Mouse (Mus musculus) hindbrain, embryonic 12.5 days (tissue): ENCODE results near the gene Cops8. TPM values are rescaled to one million over a fixed set of nuclear protein-coding genes. Genes with fewer than 3 reads are reported as not detected.

Experiments used
- ATAC-seq: fragments of 200-750 bp; cut with Nextera tagmentation; 2 replicates; pipeline ENCODE4 v1.8.0; 2017; ENCODE audit warnings: moderate TSS enrichment; ENCODE audit not compliant: low FRiP score
- H3K27ac ChIP-seq: fragments of 300-500 bp; sonication (generic); 2 replicates; pipeline ENCODE4 v1.5.1; 2016; ENCODE audit warnings: mild to moderate bottlenecking
- H3K27me3 ChIP-seq: fragments of 300-500 bp; sonication (generic); 2 replicates; pipeline ENCODE4 v1.6.1; 2016; ENCODE audit warnings: mild to moderate bottlenecking
- H3K36me3 ChIP-seq: fragments of 300-500 bp; sonication (generic); 2 replicates; pipeline ENCODE4 v1.6.1; 2016; ENCODE audit warnings: mild to moderate bottlenecking
- H3K4me1 ChIP-seq: fragments of 300-500 bp; sonication (generic); 2 replicates; pipeline ENCODE4 v1.6.1; 2016
- H3K4me2 ChIP-seq: fragments of 300-500 bp; sonication (generic); replicated peaks from 2 replicates; pipeline ENCODE4 v1.6.1; 2016; ENCODE audit warnings: mild to moderate bottlenecking
- H3K4me3 ChIP-seq: fragments of 300-500 bp; sonication (generic); 2 replicates; pipeline ENCODE4 v1.5.1; 2016; ENCODE audit warnings: mild to moderate bottlenecking
- H3K9ac ChIP-seq: fragments of 300-500 bp; sonication (generic); 2 replicates; pipeline ENCODE4 v1.6.1; 2016; ENCODE audit warnings: mild to moderate bottlenecking, moderate library complexity
- H3K9me3 ChIP-seq: fragments of 300-500 bp; sonication (generic); replicated peaks from 2 replicates; pipeline ENCODE4 v1.6.1; 2016; ENCODE audit warnings: mild to moderate bottlenecking
- WGBS: fragments of 180-500 bp; shearing (Covaris S2); methylation state at CpG from one replicate; pipeline ENCODE4 v1.1.7; 2016; 5-methylcytosine and 5-hydroxymethylcytosine counted together
- polyA plus RNA-seq: library from polyadenylated mRNA; unstranded; fragments of >200 nt; fragmentation: Nextera tagmentation; extraction: Ambion mirVana; gene quantifications from 2 replicates; pipeline ENCODE4 v1.2.1, GENCODE M21; 2016

The Cops8 gene
- polyA plus RNA-seq, 1 experiment from 2014 or later, result 182 TPM

- Histone ChIP-seq H3K27me3 (peaks cover 25% of the 10 kb centered on the region), H3K4me1 (0 out of 2 replicates have a peak, but pooled peaks cover 6% of the 10 kb centered on the region), H3K4me3 (no peak overlapping the region), H3K4me2 (no peak overlapping the region), H3K9ac (no peak overlapping the region), H3K27ac (no peak overlapping the region), H3K36me3 (no peaks in the 10 kb centered on the region), H3K9me3 (no peaks in the 10 kb centered on the region)
- 26% methylated on average over 6 of the region's 6 CpGs for WGBS
- ATAC-seq, result no peak
Observed at GRCm38 (mm10) chr1:90592784-90593183, 10.0 kb upstream of the Cops8 start.

DNA sequence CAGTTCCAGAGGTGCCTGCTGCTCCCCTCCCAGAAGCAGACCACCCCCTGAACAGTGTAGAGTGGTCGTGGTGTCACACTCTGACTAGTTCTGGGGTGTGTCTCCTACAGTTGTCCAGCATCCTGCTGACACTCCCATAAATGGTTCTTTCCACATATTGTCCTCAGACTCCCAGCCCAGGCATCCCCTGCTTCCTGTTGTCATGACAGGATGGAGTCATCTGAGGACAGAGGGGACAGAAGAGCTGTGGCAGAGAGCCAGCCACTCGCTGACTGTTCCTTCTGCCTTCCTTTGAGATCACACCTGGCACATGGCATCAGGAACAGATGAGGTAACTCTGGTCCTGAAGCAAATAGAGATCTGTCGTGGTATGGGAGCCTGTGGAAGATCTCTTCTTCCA lies 3.6 kb upstream of the Cops8 start:
- Histone ChIP-seq H3K36me3 (no peaks in the 10 kb centered on the region), H3K4me2 (no peak overlapping the region), H3K9ac (no peak overlapping the region), H3K27me3 (peaks cover 16% of the 10 kb centered on the region), H3K4me3 (no peak overlapping the region), H3K4me1 (peaks cover 7% of the 10 kb centered on the region), H3K9me3 (no peaks in the 10 kb centered on the region), H3K27ac (no peak overlapping the region)
- no peak for ATAC-seq
- 57% methylated on average over 3 of the region's 3 CpGs for WGBS

- no peak overlapping the region for H3K4me3 ChIP-seq
- ATAC-seq, result no peak
- H3K9ac ChIP-seq, result no peak overlapping the region
- H3K36me3 ChIP-seq, result peaks cover 8% of the 10 kb centered on the region; the same call in 1 of the 2 replicates
- 77% methylated on average over 3 of the region's 3 CpGs for WGBS
- H3K4me1 ChIP-seq, result peaks cover 12% of the 10 kb centered on the region
- no peak overlapping the region for H3K4me2 ChIP-seq
- H3K9me3 ChIP-seq, result no peaks in the 10 kb centered on the region
- H3K27ac ChIP-seq, result no peak overlapping the region
- H3K27me3 ChIP-seq, result peaks cover 13% of the 10 kb centered on the region
Observed at GRCm38 (mm10) chr1:90601096-90601495, 1.7 kb upstream of the Cops8 start.

GRCm38 (mm10) chr1:90603561-90603887 lies 743 bp downstream of the Cops8 start:
- Histone ChIP-seq H3K27ac (peak overlapping the region; percentile 66), H3K9me3 (no peaks in the 10 kb centered on the region), H3K27me3 (peaks cover 10% of the 10 kb centered on the region), H3K4me1 (peaks cover 12% of the 10 kb centered on the region), H3K36me3 (peaks cover 30% of the 10 kb centered on the region), H3K9ac (peak overlapping the region; percentile 89), H3K4me3 (peak overlapping the region; percentile 93), H3K4me2 (peak overlapping the region; percentile 62)
- ATAC-seq, result peak; percentile 80
- 1% methylated on average over 26 of the region's 26 CpGs for WGBS

DNA sequence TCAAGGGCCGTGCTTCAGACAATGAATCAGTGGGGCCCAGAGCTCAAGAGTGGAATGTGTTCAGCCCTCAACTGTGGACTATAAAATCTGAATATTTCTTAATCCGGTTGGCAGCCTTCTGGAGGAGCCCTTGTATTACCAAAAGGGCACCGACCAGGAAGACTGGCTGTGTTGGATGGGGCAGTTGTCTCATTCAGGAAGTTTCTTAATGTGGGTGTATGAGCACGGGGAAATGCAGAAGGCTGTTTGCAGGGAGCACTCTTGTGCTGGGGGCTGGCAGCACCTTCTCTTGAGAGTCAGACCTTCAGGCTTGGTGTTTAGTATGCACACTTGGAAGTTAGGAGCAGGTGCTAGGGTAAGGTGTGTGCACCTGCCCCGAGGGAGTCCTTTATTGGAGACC lies 6.6 kb downstream of the Cops8 start:
- Histone ChIP-seq H3K27ac (no peak overlapping the region), H3K4me1 (peaks cover 4% of the 10 kb centered on the region), H3K9me3 (no peaks in the 10 kb centered on the region), H3K4me2 (no peak overlapping the region), H3K36me3 (peaks cover 85% of the 10 kb centered on the region), H3K9ac (no peak overlapping the region), H3K4me3 (no peak overlapping the region), H3K27me3 (no peaks in the 10 kb centered on the region)
- no peak for ATAC-seq
- WGBS, result 93% methylated on average over 5 of the region's 5 CpGs

DNA sequence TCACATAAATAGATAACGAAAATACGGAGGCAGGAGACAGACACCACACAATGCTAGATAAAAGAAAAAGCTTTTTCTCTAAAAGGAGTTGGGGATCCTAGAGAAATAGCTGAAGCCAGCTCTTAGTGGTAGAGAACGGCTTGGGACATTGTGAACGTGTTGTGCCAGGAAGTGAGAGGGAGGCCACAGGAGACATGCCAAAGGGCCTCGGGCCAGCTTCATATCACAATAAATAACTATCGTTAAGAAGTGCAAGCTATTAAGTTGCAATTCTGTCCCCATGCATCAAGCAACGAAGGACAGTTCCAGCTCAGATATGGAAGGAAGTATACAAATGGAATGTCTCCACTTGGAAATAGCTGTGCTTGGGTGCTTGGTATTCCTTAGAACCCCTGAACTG lies 14.5 kb downstream of the Cops8 start:
- WGBS, result 93% methylated on average over 7 of the region's 7 CpGs
- Histone ChIP-seq H3K27ac (no peak overlapping the region), H3K4me3 (no peak overlapping the region), H3K4me1 (no peaks in the 10 kb centered on the region), H3K36me3 (peaks cover 25% of the 10 kb centered on the region), H3K27me3 (no peaks in the 10 kb centered on the region), H3K4me2 (no peak overlapping the region), H3K9ac (no peak overlapping the region), H3K9me3 (no peaks in the 10 kb centered on the region)
- ATAC-seq, result no peak

DNA sequence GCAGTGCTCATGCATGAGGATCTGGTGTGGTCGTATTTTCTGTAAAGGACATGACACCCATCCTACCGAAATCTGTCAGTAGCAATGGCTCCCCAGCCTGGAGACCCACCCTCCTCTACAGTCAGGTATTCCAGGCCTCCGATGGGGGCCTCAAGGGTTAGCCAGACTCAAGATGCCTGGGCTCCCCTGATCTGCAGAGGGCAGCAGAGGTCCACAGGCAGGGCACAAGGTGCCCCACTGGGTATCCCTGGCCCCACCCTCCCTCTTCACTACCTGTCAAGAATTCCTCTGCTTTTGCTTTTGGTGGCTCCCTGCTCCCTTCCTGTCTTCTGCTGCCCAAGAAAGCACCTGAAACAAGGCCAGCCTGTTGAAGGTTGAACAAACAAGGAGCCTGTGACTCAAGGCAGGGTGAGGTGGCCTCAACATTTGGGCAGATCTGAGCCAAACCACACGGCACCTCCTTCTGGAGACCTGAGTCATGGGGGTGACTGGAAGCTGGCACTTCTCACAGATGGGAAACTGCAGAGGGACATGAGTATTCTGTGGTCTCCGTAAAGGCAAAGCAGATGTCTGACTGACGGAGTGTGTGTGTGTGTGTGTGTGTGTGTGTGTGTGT lies 30.7 kb downstream of the Cops8 start:
- Histone ChIP-seq H3K4me3 (no peak overlapping the region), H3K4me1 (no peaks in the 10 kb centered on the region), H3K9me3 (no peaks in the 10 kb centered on the region), H3K27ac (no peak overlapping the region), H3K36me3 (no peaks in the 10 kb centered on the region), H3K9ac (no peak overlapping the region), H3K27me3 (no peaks in the 10 kb centered on the region), H3K4me2 (no peak overlapping the region)
- ATAC-seq, result no peak
- WGBS, result 77% methylated on average over 6 of the region's 6 CpGs

- Histone ChIP-seq H3K9me3 (no peaks in the 10 kb centered on the region), H3K36me3 (no peaks in the 10 kb centered on the region), H3K4me1 (no peaks in the 10 kb centered on the region), H3K27ac (no peak overlapping the region), H3K4me3 (no peak overlapping the region), H3K4me2 (no peak overlapping the region), H3K9ac (no peak overlapping the region), H3K27me3 (no peaks in the 10 kb centered on the region)
- no peak for ATAC-seq
- 65% methylated on average over 3 of the region's 3 CpGs for WGBS
Observed at GRCm38 (mm10) chr1:90634205-90634745, 31.5 kb downstream of the Cops8 start.

GRCm38 (mm10) chr1:90638335-90638734 lies 35.6 kb downstream of the Cops8 start:
- no peaks in the 10 kb centered on the region for H3K4me1 ChIP-seq
- H3K27me3 ChIP-seq, result no peaks in the 10 kb centered on the region
- H3K36me3 ChIP-seq, result no peaks in the 10 kb centered on the region
- H3K27ac ChIP-seq, result no peak overlapping the region
- H3K9me3 ChIP-seq, result no peaks in the 10 kb centered on the region
- H3K4me3 ChIP-seq, result no peak overlapping the region
- 68% methylated on average over 7 of the region's 7 CpGs for WGBS
- no peak overlapping the region for H3K9ac ChIP-seq
- no peak overlapping the region for H3K4me2 ChIP-seq
- ATAC-seq, result no peak

DNA sequence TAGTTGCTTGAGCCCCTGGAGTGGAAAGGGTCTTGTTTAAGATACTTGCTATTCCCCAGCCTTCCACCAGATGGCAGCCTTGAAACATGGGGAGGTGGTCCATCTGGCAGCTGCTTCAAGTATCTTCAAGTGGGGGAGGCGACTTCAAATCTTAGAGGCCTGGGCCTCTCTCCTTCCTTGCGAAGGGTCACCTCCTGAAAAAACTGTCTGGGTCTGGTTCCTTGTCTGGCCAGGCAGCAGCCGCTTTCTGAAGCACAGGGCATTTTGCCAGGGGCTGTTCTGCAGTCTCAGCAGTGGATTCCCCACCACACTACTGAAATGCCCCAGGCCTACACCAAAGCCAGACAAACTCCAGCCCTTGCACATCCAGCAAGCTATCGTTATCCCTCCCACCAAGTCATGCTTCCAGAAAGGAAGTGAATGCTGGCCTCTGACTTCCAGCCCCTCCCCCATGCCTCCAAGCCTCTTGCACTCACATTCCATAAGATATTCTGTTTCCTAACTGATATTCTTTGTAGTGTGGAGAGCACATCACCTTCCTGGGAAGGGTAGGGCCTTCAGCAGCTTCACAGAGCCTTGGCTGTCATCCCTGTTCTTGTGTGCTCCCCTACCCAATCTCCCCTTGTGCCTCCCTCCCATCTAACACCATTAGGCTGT lies 48.1 kb downstream of the Cops8 start:
- H3K4me1 ChIP-seq, result peaks cover 7% of the 10 kb centered on the region
- H3K27me3 ChIP-seq, result no peaks in the 10 kb centered on the region
- H3K27ac ChIP-seq, result peak overlapping the region; percentile 57
- WGBS, result 17% methylated on average over 4 of the region's 4 CpGs
- no peak overlapping the region for H3K4me3 ChIP-seq
- no peak overlapping the region for H3K4me2 ChIP-seq
- no peaks in the 10 kb centered on the region for H3K9me3 ChIP-seq
- H3K36me3 ChIP-seq, result no peaks in the 10 kb centered on the region
- 0 out of 2 replicates have a peak, but pooled peaks have one; percentile 43 for ATAC-seq
- H3K9ac ChIP-seq, result 0 out of 2 replicates have a peak overlapping the region, but pooled peaks have one; percentile 8

- H3K9ac ChIP-seq, result 0 out of 2 replicates have a peak overlapping the region, but pooled peaks have one; percentile 8
- ATAC-seq, result no peak
- no peaks in the 10 kb centered on the region for H3K9me3 ChIP-seq
- H3K27ac ChIP-seq, result peak overlapping the region; percentile 57; the same call in 1 of the 2 replicates
- no peak overlapping the region for H3K4me2 ChIP-seq
- no peak overlapping the region for H3K4me3 ChIP-seq
- no peaks in the 10 kb centered on the region for H3K36me3 ChIP-seq
- H3K27me3 ChIP-seq, result no peaks in the 10 kb centered on the region
- peaks cover 7% of the 10 kb centered on the region for H3K4me1 ChIP-seq
Observed at GRCm38 (mm10) chr1:90651781-90652180, 49.0 kb downstream of the Cops8 start.

DNA sequence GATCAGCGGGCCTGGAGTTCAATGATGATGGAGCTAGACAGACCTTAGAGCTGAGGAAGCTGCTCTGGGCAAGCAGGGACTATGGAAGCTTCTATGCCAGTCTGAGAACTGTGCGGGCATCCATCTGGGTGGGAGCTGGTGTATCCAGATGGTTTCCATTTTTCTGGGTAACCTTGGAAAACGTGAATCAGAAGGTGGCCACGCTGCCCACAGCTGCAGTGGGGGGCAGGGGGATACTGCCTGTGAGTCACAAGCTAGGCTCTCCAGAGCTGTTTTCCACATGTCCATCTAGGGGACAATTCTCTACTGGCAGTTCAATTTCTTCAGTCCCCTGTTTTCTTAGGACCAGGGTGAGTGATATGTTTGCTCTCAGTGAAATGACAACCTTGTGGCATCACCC lies 49.8 kb downstream of the Cops8 start:
- no peaks in the 10 kb centered on the region for H3K36me3 ChIP-seq
- H3K9ac ChIP-seq, result no peak overlapping the region
- 72% methylated on average over 4 of the region's 4 CpGs for WGBS
- no peak for ATAC-seq
- H3K9me3 ChIP-seq, result no peaks in the 10 kb centered on the region
- H3K4me1 ChIP-seq, result peaks cover 7% of the 10 kb centered on the region
- no peaks in the 10 kb centered on the region for H3K27me3 ChIP-seq
- H3K4me2 ChIP-seq, result no peak overlapping the region
- H3K27ac ChIP-seq, result no peak overlapping the region
- no peak overlapping the region for H3K4me3 ChIP-seq
